Mouse (Mus musculus) liver, embryonic 15.5 days (tissue): ENCODE results near the gene Adgre5. TPM values are rescaled to one million over a fixed set of nuclear protein-coding genes. Genes with fewer than 3 reads are reported as not detected.
A peak's percentile ranks its signal among the peaks of the same experiment; 100 is the strongest.

ENCODE experiments used
- ATAC-seq: fragments of 200-750 bp; cut with Nextera tagmentation; 2 replicates; pipeline ENCODE4 v1.8.0; 2017; ENCODE audit warnings: moderate number of reproducible peaks, mild to moderate bottlenecking, moderate library complexity; ENCODE audit not compliant: insufficient read depth
- H3K27ac ChIP-seq: fragments of 300-500 bp; sonication (generic); replicated peaks from 2 replicates; pipeline ENCODE4 v1.5.1; 2015; ENCODE audit warnings: mild to moderate bottlenecking, inconsistent platforms
- H3K27me3 ChIP-seq: fragments of 300-500 bp; sonication (generic); 2 replicates; pipeline ENCODE4 v1.6.1; 2015; ENCODE audit warnings: mild to moderate bottlenecking, inconsistent platforms
- H3K36me3 ChIP-seq: fragments of 300-500 bp; sonication (generic); replicated peaks from 2 replicates; pipeline ENCODE4 v1.6.1; 2015; ENCODE audit warnings: moderate library complexity, mild to moderate bottlenecking, inconsistent platforms
- H3K4me1 ChIP-seq: fragments of 300-500 bp; sonication (generic); replicated peaks from 2 replicates; pipeline ENCODE4 v1.6.1; 2015; ENCODE audit warnings: inconsistent platforms
- H3K4me2 ChIP-seq: fragments of 300-500 bp; sonication (generic); 2 replicates; pipeline ENCODE4 v1.6.1; 2015; ENCODE audit warnings: moderate library complexity, mild to moderate bottlenecking, inconsistent platforms
- H3K4me3 ChIP-seq: fragments of 300-500 bp; sonication (generic); replicated peaks from 2 replicates; pipeline ENCODE4 v1.5.1; 2015; ENCODE audit warnings: mild to moderate bottlenecking, inconsistent platforms
- H3K9ac ChIP-seq: fragments of 300-500 bp; sonication (generic); 2 replicates; pipeline ENCODE4 v1.6.1; 2015; ENCODE audit warnings: moderate library complexity, mild to moderate bottlenecking, inconsistent platforms
- H3K9me3 ChIP-seq: fragments of 300-500 bp; sonication (generic); replicated peaks from 2 replicates; pipeline ENCODE4 v1.6.1; 2016; ENCODE audit warnings: inconsistent platforms
- WGBS: fragments of 180-500 bp; shearing (Covaris S2); methylation state at CpG from one replicate; pipeline ENCODE4 v1.1.7; 2015; ENCODE audit warnings: mixed read lengths; ENCODE audit not compliant: insufficient replicate concordance; 5-methylcytosine and 5-hydroxymethylcytosine counted together
- polyA plus RNA-seq: library from polyadenylated mRNA; unstranded; fragments of >200 nt; fragmentation: Nextera tagmentation; extraction: Ambion mirVana; gene quantifications from 2 replicates; pipeline ENCODE4 v1.2.1, GENCODE M21; 2015

Adgre5 gene
- polyA plus RNA-seq = 13.4 and 15.4 TPM in 2 replicates

GRCm38 (mm10) chr8:83740976-83741741, at the start of gene Adgre5:
Gene Adgre5 (minus strand): TSS chr8:83741326.
- no peaks in the 10 kb centered on the region for H3K36me3 ChIP-seq
- H3K9me3 ChIP-seq = no peaks in the 10 kb centered on the region
- H3K27ac ChIP-seq = peak within 1 kb of the TSS; percentile 72
- H3K4me1 ChIP-seq = peaks cover 59% of the 10 kb centered on the region
- peak; percentile 34 for ATAC-seq
- H3K4me3 ChIP-seq = peak within 1 kb of the TSS; percentile 57
- 3% methylated on average over 53 of the region's 56 CpGs for WGBS
- peaks cover 12% of the 10 kb centered on the region for H3K27me3 ChIP-seq
- H3K9ac ChIP-seq = peak within 1 kb of the TSS; percentile 35; the same call in 1 of the 2 replicates
- peak within 1 kb of the TSS; percentile 76 for H3K4me2 ChIP-seq

GRCm38 (mm10) chr8:83789826-83790225, 48.7 kb upstream of the Adgre5 start:
- H3K9ac ChIP-seq = no peak overlapping the region

DNA sequence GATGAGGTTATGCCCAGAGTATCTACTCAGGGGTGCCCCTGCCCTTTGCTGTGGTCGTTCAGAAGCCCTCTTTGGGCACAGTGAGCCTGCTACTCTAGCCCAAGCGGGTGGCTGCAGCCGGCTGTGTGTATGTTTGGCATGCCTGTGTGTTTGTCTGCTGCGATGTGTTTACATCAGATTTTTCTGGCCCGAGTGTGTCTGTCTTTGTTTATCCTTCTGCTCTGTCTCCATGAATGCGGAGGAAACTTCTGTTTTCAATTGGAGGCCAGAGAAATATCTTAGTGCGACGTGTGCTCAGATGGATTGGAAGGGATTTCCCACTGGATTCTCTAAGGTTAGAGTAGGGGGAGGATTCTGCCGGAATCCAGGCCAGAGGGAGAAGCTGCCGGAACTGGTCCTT, 43.9 kb upstream of the Adgre5 start:
- ATAC-seq = no peak
- Histone ChIP-seq H3K4me2 (no peak overlapping the region), H3K27ac (no peak overlapping the region)

More at GRCm38 (mm10) chr8:83789826-83790225, 48.7 kb upstream of the Adgre5 start:
- no peak for ATAC-seq
- H3K27ac ChIP-seq = no peak overlapping the region
- H3K27me3 ChIP-seq = no peaks in the 10 kb centered on the region
- H3K9me3 ChIP-seq = no peaks in the 10 kb centered on the region
- WGBS = 57% methylated on average over 4 of the region's 4 CpGs
- no peaks in the 10 kb centered on the region for H3K36me3 ChIP-seq
- H3K4me1 ChIP-seq = no peaks in the 10 kb centered on the region
- no peak overlapping the region for H3K4me2 ChIP-seq
- H3K4me3 ChIP-seq = no peak overlapping the region

GRCm38 (mm10) chr8:83782832-83783558, 41.9 kb upstream of the Adgre5 start:
- WGBS = 18% methylated on average over 28 of the region's 28 CpGs

More for the DNA sequence above, 43.9 kb upstream of the Adgre5 start:
- Histone ChIP-seq H3K9me3 (no peaks in the 10 kb centered on the region), H3K27me3 (0 out of 2 replicates have a peak, but pooled peaks cover 7% of the 10 kb centered on the region), H3K4me1 (0 out of 2 replicates have a peak, but pooled peaks cover 5% of the 10 kb centered on the region), H3K4me3 (no peak overlapping the region), H3K9ac (no peak overlapping the region), H3K36me3 (no peaks in the 10 kb centered on the region)
- WGBS = 68% methylated on average over 10 of the region's 10 CpGs

DNA sequence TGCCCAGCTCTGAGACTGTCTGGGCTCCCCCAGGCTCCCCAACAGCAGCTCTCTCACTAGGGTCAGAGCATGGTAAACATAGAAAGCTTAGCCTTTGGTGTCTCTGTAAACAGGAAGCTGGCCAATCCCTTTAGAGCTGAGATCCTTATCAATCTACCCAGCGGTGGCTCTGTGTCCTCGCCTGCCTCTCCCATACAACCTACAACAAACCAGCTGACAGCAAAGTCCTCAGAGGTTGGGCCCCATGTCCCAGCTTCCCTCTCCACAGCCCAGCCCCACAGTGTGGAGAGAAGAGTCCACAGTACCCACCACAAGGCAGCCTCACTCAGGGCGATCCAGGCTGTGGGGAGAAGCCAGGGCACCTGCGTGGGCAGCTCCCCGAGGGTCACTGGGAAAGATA, 38.5 kb upstream of the Adgre5 start:
- no peak overlapping the region for H3K4me3 ChIP-seq
- no peak overlapping the region for H3K9ac ChIP-seq
- peak; percentile 51 for ATAC-seq
- H3K4me2 ChIP-seq = no peak overlapping the region
- 0 out of 2 replicates have a peak, but pooled peaks cover 5% of the 10 kb centered on the region for H3K27me3 ChIP-seq
- H3K27ac ChIP-seq = 0 out of 2 replicates have a peak overlapping the region, but pooled peaks have one; percentile 6
- WGBS = 35% methylated on average over 5 of the region's 5 CpGs
- H3K9me3 ChIP-seq = no peaks in the 10 kb centered on the region
- H3K4me1 ChIP-seq = peaks cover 10% of the 10 kb centered on the region; the same call in 1 of the 2 replicates
- no peaks in the 10 kb centered on the region for H3K36me3 ChIP-seq

More at GRCm38 (mm10) chr8:83782832-83783558, 41.9 kb upstream of the Adgre5 start:
- H3K27me3 ChIP-seq = 0 out of 2 replicates have a peak, but pooled peaks cover 7% of the 10 kb centered on the region
- H3K9ac ChIP-seq = no peak overlapping the region
- ATAC-seq = no peak; the same call in 1 of the 2 replicates
- no peak overlapping the region for H3K27ac ChIP-seq
- no peaks in the 10 kb centered on the region for H3K9me3 ChIP-seq
- peaks cover 10% of the 10 kb centered on the region; the same call in 1 of the 2 replicates for H3K4me1 ChIP-seq
- no peak overlapping the region for H3K4me3 ChIP-seq
- H3K4me2 ChIP-seq = no peak overlapping the region
- no peaks in the 10 kb centered on the region for H3K36me3 ChIP-seq

DNA sequence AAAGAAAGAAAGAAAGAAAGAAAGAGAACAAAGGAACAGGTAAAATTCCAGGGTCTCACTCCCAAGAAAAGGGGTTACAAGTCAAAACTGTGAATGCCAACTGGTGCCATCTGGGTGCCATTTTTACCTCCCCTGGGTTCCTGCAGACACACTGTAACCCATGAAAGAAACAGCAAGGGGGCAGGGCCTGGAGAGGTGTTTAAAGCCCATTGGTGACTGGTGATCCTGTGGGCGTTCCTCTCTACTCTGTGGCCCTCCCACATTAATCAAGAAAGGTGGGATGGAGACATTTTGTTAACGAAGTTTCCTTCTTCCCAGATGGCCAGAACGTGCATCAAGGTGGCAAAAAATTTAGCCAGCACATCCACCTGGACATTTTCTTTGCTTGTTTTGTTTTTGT, 36.9 kb upstream of the Adgre5 start:
- no peak overlapping the region for H3K9ac ChIP-seq
- WGBS = 46% methylated on average over 3 of the region's 3 CpGs
- H3K27ac ChIP-seq = no peak overlapping the region
- no peak for ATAC-seq
- no peaks in the 10 kb centered on the region for H3K27me3 ChIP-seq
- H3K4me2 ChIP-seq = no peak overlapping the region
- H3K4me3 ChIP-seq = no peak overlapping the region
- H3K9me3 ChIP-seq = no peaks in the 10 kb centered on the region
- peaks cover 21% of the 10 kb centered on the region for H3K4me1 ChIP-seq
- no peaks in the 10 kb centered on the region for H3K36me3 ChIP-seq

DNA sequence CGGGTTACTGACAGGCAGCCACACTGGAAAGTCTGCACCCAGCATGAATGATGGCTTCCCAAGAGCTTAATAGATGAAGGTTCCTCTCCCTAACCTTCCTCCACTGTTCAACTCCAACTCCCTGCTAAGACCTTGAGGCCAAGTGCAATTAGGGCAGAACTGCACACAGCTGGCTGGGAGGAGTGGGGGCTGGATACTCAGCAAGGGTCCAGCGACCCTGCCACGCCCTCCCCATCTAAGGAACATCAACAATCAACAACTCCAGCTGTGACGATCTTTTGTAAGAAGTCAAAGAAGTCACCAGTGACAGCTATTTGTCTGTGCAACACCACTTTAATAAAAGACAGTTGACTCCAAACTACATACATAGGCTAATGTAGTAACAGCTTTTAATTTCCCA, 35.5 kb upstream of the Adgre5 start:
- Histone ChIP-seq H3K4me1 (peaks cover 26% of the 10 kb centered on the region), H3K27me3 (no peaks in the 10 kb centered on the region), H3K4me2 (no peak overlapping the region), H3K27ac (no peak overlapping the region), H3K4me3 (no peak overlapping the region), H3K36me3 (no peaks in the 10 kb centered on the region), H3K9me3 (no peaks in the 10 kb centered on the region), H3K9ac (no peak overlapping the region)
- no peak for ATAC-seq
- 45% methylated on average over 4 of the region's 4 CpGs for WGBS

DNA sequence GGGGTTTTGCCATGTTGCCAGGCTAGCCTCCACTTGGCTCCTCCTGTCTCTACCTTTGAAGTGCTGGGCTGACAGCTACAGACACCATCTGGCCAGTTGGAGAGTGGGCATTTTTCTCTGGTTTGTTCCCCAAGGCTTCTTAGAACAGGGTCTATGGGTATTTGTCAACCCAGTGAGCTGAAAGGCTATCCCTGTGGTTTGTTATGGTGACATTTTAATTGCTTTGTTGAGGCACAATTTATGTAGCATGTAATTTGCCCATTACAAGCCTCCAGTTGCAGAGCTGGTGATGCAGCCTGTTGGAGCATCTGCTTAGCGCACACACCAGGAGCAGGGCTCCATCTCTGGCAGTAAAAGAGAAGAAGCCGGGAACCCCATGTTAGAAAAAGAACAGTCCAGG, 33.1 kb upstream of the Adgre5 start:
- no peaks in the 10 kb centered on the region for H3K27me3 ChIP-seq
- ATAC-seq = no peak
- H3K36me3 ChIP-seq = no peaks in the 10 kb centered on the region
- no peak overlapping the region for H3K27ac ChIP-seq
- no peak overlapping the region for H3K4me2 ChIP-seq
- peaks cover 21% of the 10 kb centered on the region for H3K4me1 ChIP-seq
- no peak overlapping the region for H3K4me3 ChIP-seq
- H3K9me3 ChIP-seq = no peaks in the 10 kb centered on the region
- WGBS = 83% methylated on average over 2 of the region's 2 CpGs
- H3K9ac ChIP-seq = no peak overlapping the region

GRCm38 (mm10) chr8:83773452-83773846, 32.3 kb upstream of the Adgre5 start:
- WGBS = 8% methylated on average over 6 of the region's 6 CpGs
- ATAC-seq = no peak

GRCm38 (mm10) chr8:83772701-83773451, 31.8 kb upstream of the Adgre5 start:
- H3K4me1 ChIP-seq = peaks cover 28% of the 10 kb centered on the region
- no peaks in the 10 kb centered on the region for H3K36me3 ChIP-seq
- H3K4me2 ChIP-seq = peak overlapping the region; percentile 75
- peak overlapping the region; percentile 50 for H3K4me3 ChIP-seq
- no peak overlapping the region for H3K27ac ChIP-seq
- H3K9me3 ChIP-seq = no peaks in the 10 kb centered on the region
- ATAC-seq = peak; percentile 64
- 11% methylated on average over 25 of the region's 25 CpGs for WGBS
- no peaks in the 10 kb centered on the region for H3K27me3 ChIP-seq
- H3K9ac ChIP-seq = peak overlapping the region; percentile 27; the same call in 1 of the 2 replicates

More at GRCm38 (mm10) chr8:83773452-83773846, 32.3 kb upstream of the Adgre5 start:
- Histone ChIP-seq H3K9me3 (no peaks in the 10 kb centered on the region), H3K36me3 (no peaks in the 10 kb centered on the region), H3K4me3 (peak overlapping the region; percentile 50), H3K9ac (no peak overlapping the region), H3K4me2 (peak overlapping the region; percentile 75), H3K27ac (no peak overlapping the region), H3K4me1 (peaks cover 25% of the 10 kb centered on the region), H3K27me3 (no peaks in the 10 kb centered on the region)
